Mouse (Mus musculus): ENCODE data around the gene Pold2. TPM values are rescaled to one million over a fixed set of nuclear protein-coding genes. Genes with fewer than 3 reads are reported as not detected.

The Pold2 gene
- total and polyA plus RNA-seq, 3 experiments: 261 to 366 TPM; not detected in 1

DNA sequence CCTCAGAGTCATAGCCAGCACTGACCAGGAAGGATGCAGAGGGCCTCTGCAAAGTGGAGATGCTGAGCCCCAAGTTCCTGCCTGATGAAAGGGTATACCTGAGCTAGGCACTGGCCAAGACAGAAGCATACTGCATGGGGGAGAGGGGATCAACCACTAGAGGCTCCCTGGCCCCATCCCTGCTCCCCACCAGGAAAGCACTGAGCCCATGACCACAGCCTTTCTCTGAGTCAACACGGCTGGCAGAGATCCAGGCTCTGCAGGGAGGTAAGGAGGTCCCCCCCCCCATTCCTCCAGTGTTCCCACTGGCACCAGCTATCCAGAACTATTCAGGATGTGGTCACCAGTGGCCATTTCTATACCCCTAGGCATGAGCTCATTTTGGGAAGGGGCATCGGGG is 28.8 kb downstream of the Pold2 start:
- TF ChIP-seq E2F4 (IDR thresholded peaks at IDR 0.05; ENCODE audit: borderline replicate concordance, low read depth, low read length) (no peak), RCOR1 (IDR thresholded peaks at IDR 0.05; ENCODE audit: low read depth, low read length) (no peak), MAX (IDR thresholded peaks at IDR 0.05; ENCODE audit: low read length) (no peak), ZKSCAN1 (IDR thresholded peaks at IDR 0.05; ENCODE audit: low read depth, low read length) (no peak), NELFE (IDR thresholded peaks at IDR 0.05; ENCODE audit: low read depth, low read length) (no peak), MYC (IDR thresholded peaks at IDR 0.05; ENCODE audit: low read depth, low read length) (no peak), SIN3A (IDR thresholded peaks at IDR 0.05; ENCODE audit: low read length) (no peak), POLR2AphosphoS2 (IDR thresholded peaks at IDR 0.05; ENCODE audit: low read length) (no peak), TAL1 (IDR thresholded peaks at IDR 0.05; ENCODE audit: low read length) (no peak), ETS1 (IDR thresholded peaks at IDR 0.05; ENCODE audit: low read depth, low read length) (no peak), ZC3H11A (IDR thresholded peaks at IDR 0.05; ENCODE audit: low read depth, low read length) (no peak), NRF1 (IDR thresholded peaks at IDR 0.05; ENCODE audit: insufficient read depth, low read depth, low read length, poor library complexity, severe bottlenecking) (no peak), JUND (IDR thresholded peaks at IDR 0.05; ENCODE audit: low read depth, low read length) (no peak), POLR2AphosphoS5 (IDR thresholded peaks at IDR 0.05; ENCODE audit: borderline replicate concordance, low read depth, low read length) (no peak)
- no peak overlapping the region for H3K27ac ChIP-seq (ENCODE audit: control insufficient read depth, low read depth, low read length)
- H3K79me2 ChIP-seq (ENCODE audit: control insufficient read depth, insufficient read depth, low read length, poor library complexity): no peaks in the 10 kb centered on the region
- no peak for DNase-seq (ENCODE audit: low read depth, low spot score)
- no peak overlapping the region for H3K9ac ChIP-seq (ENCODE audit: control insufficient read depth, low read depth, low read length, poor library complexity, severe bottlenecking)
- H3K4me1 ChIP-seq (ENCODE audit: control insufficient read depth in 1 of 2, insufficient read depth in 2 of 2, low read length in 2 of 2): peaks cover 2 to 18% of the 10 kb centered on the region in 2 experiments
- H3K36me3 ChIP-seq (ENCODE audit: control insufficient read depth in 1 of 2, insufficient read depth in 2 of 2, low read length in 2 of 2): peaks cover 0 to 4% of the 10 kb centered on the region in 2 experiments; a peak in 2 of 4 replicates
- H3K9me3 ChIP-seq (replicated peaks; ENCODE audit: insufficient read depth, low read length): no peaks in the 10 kb centered on the region
- no peaks in the 10 kb centered on the region for H3K27me3 ChIP-seq (ENCODE audit: control insufficient read depth in 1 of 2, insufficient read depth in 2 of 2, low read length in 2 of 2)
- no peak overlapping the region for H3K4me3 ChIP-seq (ENCODE audit: control insufficient read depth in 1 of 2, insufficient read depth in 1 of 2, low read depth in 2 of 2, low read length in 2 of 2)

DNA sequence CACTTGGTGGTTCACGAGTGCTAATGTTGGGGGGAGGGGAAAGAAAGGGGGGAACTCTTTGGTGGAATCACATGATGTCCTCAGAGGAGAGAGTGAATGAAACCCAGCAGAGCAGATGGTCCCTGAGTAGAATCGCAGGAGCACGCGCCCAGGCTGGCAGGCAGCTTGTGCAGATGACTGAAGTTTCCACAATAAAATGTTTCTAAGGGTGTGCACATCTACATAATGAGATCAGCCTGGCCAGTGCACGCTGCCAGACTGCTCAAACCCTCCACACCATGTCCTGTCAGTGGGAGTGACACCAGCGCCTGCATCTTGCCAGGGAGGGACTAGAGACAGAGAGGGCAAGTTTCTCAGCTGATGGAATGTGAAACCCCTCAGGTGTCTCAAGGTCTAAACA is 29.4 kb downstream of the Pold2 start:
- no peaks in the 10 kb centered on the region for H3K79me2 ChIP-seq (ENCODE audit: control insufficient read depth, insufficient read depth, low read length, poor library complexity)
- no peak for DNase-seq (ENCODE audit: low read depth, low spot score)
- no peak overlapping the region for H3K27ac ChIP-seq (ENCODE audit: control insufficient read depth, low read depth, low read length)
- H3K27me3 ChIP-seq (ENCODE audit: control insufficient read depth in 1 of 2, insufficient read depth in 2 of 2, low read length in 2 of 2): no peaks in the 10 kb centered on the region
- H3K4me3 ChIP-seq (ENCODE audit: control insufficient read depth in 1 of 2, insufficient read depth in 1 of 2, low read depth in 2 of 2, low read length in 2 of 2): no peak overlapping the region
- TF ChIP-seq POLR2AphosphoS2 (IDR thresholded peaks at IDR 0.05; ENCODE audit: low read length): no peak
- TF ChIP-seq SIN3A (IDR thresholded peaks at IDR 0.05; ENCODE audit: low read length): no peak
- TF ChIP-seq MEF2A (IDR thresholded peaks at IDR 0.05; ENCODE audit: extremely low read depth, insufficient replicate concordance, low read depth, low read length, poor library complexity, severe bottlenecking): no peak
- no peak for TF ChIP-seq UBTF (IDR thresholded peaks at IDR 0.05; ENCODE audit: borderline replicate concordance, insufficient read depth, low read depth, low read length)
- TF ChIP-seq SMC3 (IDR thresholded peaks at IDR 0.05; ENCODE audit: low read depth, low read length): no peak
- no peak for TF ChIP-seq ZNF384 (IDR thresholded peaks at IDR 0.05; ENCODE audit: low read depth, low read length)
- TF ChIP-seq USF1 (IDR thresholded peaks at IDR 0.05; ENCODE audit: low read depth, low read length): no peak
- TF ChIP-seq ZC3H11A (IDR thresholded peaks at IDR 0.05; ENCODE audit: low read depth, low read length): no peak
- no peak for TF ChIP-seq TBP (IDR thresholded peaks at IDR 0.05; ENCODE audit: low read depth, low read length)
- no peak for TF ChIP-seq MAX (IDR thresholded peaks at IDR 0.05; ENCODE audit: low read length)
- no peak for TF ChIP-seq TAL1 (IDR thresholded peaks at IDR 0.05; ENCODE audit: low read length)
- TF ChIP-seq CHD1 (IDR thresholded peaks at IDR 0.05; ENCODE audit: low read depth, low read length): no peak
- TF ChIP-seq ZKSCAN1 (IDR thresholded peaks at IDR 0.05; ENCODE audit: low read depth, low read length): no peak
- no peak for TF ChIP-seq NRF1 (IDR thresholded peaks at IDR 0.05; ENCODE audit: insufficient read depth, low read depth, low read length, poor library complexity, severe bottlenecking)
- TF ChIP-seq POLR2A (IDR thresholded peaks at IDR 0.05; ENCODE audit: control insufficient read depth in 1 of 2, insufficient read depth in 1 of 2, low read depth in 1 of 2, low read length in 2 of 2, poor library complexity in 1 of 2): no peak
- peaks cover 0 to 4% of the 10 kb centered on the region in 2 experiments; a peak in 2 of 4 replicates for H3K36me3 ChIP-seq (ENCODE audit: control insufficient read depth in 1 of 2, insufficient read depth in 2 of 2, low read length in 2 of 2)
- peaks cover 2 to 18% of the 10 kb centered on the region in 2 experiments for H3K4me1 ChIP-seq (ENCODE audit: control insufficient read depth in 1 of 2, insufficient read depth in 2 of 2, low read length in 2 of 2)
- H3K9me3 ChIP-seq (replicated peaks; ENCODE audit: insufficient read depth, low read length): no peaks in the 10 kb centered on the region
- H3K9ac ChIP-seq (ENCODE audit: control insufficient read depth, low read depth, low read length, poor library complexity, severe bottlenecking): no peak overlapping the region

All from MEL (cell line).